Mouse (Mus musculus) kidney, adult 2 months (tissue): ENCODE data around the gene Prps2.

ENCODE experiments used
- CTCF ChIP-seq: fragments of 200-500 bp; conservative IDR thresholded peaks from 2 replicates; pipeline ENCODE4 v1.5.1; 2011; ENCODE audit warnings: low read depth, mild to moderate bottlenecking, control low read depth, low read length, moderate library complexity, mixed read lengths; ENCODE audit not compliant: insufficient read depth, insufficient read length
- POLR2A ChIP-seq: fragments of 200-500 bp; IDR thresholded peaks from one replicate; pipeline ENCODE4 v1.6.1; 2011; ENCODE audit warnings: low read depth, low read length, control low read depth

DNA sequence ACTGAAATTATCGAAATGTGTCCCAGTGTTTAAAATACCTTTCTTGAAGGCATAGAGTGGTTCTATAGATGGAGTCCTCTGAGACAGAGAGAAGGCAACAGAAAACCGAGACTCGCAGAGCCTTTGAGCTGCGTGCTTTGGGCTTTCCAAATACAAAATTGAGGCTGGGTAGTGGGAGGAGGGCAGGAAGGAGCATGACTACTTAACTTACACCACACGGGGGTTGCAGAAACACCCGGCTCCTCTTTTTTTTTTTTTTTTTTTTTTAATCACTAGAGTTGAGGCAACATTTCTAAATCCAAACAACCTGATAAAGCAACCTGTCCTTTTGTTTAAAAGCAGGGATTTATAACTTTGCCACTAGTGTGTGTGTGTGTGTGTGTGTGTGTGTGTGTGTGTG, 52.1 kb downstream of the Prps2 start, which contains the start of gene Tlr7:
- TF ChIP-seq POLR2A = no peak
- no peak for TF ChIP-seq CTCF
